Mouse (Mus musculus) layer of hippocampus, adult 9-10 months (tissue): ENCODE data around the gene Pheta2.
"Not testable (repeated sequence)": the region's sequence is repeated elsewhere in the genome, so short reads cannot be mapped to it uniquely, and the experiment has no call there.

Experiments
- DNase-seq: peaks from one replicate; pipeline ENCODE4 v3.0.0; 2022; ENCODE audit warnings: low spot score

Pheta2 gene

DNA sequence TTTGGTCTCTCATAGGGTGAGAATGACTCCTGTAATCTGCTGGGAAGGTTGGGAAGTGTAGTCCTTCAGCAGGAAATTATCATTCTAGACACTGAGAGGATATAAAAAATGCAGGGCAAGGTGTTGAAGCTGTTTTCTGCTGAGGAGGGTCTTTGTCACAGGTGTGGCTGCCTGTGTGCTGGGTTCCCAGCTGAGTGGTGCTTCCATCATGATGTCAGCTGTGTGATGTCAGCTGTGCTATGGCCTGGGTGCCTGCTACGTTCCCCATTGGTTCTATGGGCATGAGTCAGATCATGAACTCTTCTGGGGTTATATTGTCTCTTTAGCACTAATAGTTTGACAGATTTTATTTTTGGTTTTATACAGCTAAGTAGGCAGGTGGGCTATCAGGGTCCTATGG lies 30.1 kb downstream of the Pheta2 start:
- no peak for DNase-seq

DNA sequence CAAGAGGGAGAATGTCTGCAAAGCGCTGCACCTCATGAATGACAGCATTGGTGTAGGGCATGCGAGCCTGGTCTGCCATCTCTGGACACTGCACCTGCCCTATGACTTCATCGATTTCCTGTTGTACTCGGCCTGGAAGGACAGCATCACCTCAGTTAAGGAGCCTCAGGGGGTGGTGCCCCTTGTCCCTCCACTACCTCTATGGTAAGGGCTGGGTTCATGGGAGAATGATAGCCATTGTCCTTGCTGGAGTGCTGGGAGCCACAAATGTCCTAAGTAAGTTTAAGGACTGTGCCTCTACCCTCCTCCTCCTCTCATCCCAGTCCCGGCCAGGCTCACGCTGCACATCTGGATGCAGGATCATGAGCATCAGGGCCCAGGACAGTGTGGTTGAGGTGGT lies 33.7 kb downstream of the Pheta2 start:
- no peak for DNase-seq

DNA sequence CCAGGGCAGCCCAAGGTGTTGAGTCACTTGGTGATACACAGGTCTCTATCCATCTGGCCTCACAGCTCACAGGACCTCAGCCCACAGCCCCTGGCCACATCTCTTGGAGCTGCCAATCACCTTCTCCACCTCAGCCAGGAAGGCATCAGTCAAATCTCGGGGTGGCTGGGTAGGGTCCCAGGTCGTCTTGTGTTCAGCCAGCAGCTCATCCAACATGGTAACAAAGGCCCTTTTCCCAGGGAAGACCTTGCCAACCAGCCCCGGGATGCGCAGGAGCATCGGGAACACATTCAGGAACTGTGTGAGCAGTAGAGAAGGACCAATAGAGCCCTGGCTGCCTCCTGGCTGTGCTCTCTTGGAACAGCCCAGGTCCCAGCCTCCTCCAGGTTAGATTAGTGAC lies 34.2 kb downstream of the Pheta2 start:
- no peak for DNase-seq

DNA sequence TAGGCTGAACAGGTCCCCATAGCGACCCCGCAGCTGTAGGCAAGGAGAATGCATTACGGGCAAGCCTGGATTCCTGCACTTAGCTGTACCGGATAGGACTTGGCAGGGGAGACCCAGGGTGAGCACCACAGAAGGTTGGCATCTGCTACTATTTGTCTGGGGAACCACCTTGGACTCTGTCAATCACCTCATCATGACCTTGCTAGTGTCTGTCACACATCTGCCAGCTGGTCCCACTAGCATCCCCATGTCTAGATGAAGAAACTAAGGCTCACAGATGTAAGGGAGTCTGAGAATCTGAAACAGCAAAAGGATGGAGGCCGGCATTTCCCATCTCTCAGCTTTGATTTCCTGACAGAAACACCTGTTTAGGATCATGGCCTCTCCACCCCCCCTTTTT lies 35.7 kb downstream of the Pheta2 start:
- no peak for DNase-seq

DNA sequence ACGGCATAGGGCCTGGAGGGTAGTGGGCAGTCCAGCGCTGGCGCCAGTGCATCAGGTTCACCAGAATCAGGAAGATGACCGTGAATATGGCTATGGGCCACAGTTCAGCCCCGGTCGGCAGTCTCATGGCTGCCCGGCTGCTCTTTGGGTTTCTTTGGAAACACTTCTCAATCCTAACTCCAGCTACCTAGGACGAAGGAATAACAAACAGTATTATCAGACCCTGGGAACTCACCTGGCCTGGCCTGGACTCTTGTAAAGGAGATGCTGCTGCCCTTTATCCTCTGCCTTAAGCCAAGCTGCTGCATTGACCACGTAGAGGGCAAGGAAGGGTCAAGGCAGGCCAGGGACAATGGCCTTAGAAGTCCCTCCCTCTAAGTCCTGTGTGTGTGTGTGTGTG lies 37.1 kb downstream of the Pheta2 start:
- DNase-seq = no peak

DNA sequence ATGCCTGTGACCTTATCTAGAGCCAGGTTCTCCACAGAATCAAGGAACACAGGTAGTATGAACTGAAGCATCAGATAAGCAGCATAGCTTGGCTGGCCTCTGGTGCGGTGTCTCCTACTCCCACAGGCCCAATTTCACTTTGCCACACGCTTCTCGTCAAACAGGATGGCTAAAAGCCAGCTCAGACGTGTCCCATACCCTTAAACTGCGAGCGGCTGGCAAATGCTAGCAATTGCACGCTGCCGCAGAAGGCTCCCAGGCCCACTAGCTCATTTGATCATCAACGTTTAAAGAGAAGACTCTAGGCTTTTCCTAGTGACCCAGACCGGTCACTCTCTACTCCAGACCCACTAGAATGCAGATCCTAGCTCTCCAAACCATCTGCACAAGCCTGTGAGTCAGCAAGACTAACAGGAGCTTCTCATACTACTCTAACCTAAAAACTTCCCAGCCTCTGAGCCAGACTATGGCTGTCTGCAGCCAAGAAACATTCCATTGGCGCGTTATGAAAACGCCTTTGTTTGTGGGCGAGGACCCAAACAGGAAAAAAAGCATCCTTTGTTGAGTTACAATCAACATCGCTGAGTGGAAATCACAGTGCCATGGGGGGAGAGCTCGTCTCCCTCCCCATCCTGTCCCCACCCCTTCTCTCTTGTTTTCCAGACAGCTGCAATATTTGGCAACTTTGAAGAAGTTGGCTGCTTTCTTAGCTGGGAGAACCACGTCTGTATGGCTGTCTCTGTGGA lies 37.8 kb downstream of the Pheta2 start:
- DNase-seq = peak; percentile 63

DNA sequence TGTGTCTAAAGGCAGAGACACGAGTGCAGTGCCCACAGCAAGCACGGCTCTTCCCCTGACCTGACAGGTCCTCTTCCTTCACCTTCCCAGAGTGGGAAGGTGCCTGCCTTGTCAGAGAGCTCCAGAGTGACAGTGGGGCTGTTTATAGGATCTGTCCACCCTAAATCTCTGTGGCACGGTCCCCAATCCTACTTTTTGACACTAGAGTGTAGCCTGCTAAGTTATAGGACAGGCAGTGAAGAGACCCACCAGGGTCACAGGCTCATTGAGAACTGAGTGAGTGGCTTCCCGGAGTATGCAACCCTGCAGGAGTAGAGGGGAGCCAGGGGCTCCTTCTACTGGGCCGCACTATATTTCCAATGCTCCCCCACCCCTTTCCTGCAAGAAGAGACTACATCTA lies 39.0 kb downstream of the Pheta2 start:
- DNase-seq = no peak

DNA sequence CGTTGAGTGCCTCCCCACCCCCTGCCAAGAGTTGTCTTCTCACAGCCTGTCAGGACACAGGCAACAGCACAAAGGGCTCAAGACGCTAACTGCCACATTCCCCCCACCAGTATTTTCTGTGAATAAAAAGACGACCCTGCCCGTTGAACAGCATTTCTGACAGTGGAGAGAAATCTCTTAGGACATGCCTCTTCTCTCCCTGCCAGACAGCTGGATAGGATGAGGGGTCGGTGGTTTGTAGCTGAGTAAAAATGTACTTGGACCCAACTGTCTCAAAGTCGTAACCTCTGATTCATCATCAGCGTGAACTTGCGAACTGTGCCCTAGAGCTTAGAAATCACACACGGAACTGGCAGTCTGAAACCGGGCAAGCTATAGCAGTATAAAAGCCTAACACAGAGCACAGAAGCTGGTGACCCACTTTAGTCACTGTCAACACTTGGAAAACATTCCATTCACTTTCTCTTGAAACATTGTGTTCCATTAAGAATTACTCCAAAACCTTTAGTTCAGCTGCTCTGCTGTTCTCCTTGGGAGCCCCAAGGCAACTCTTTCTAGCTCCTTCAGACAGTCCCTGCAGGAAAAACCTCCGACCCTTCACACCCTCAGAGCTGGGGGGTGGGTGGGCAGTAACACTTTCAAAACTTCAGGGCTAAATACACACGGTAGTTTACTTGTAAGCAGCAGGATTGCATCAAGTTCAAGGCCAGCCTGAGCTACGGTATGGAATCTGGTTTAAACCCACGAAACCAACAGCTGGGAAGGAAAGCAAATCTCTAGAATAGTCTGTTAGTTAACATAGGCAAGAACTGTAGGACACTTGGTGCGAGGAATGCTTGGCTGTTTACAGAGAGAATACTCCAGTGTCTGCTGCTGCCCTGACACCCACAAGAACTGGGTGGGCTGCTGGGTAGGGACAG lies 39.8 kb downstream of the Pheta2 start:
- no peak for DNase-seq

DNA sequence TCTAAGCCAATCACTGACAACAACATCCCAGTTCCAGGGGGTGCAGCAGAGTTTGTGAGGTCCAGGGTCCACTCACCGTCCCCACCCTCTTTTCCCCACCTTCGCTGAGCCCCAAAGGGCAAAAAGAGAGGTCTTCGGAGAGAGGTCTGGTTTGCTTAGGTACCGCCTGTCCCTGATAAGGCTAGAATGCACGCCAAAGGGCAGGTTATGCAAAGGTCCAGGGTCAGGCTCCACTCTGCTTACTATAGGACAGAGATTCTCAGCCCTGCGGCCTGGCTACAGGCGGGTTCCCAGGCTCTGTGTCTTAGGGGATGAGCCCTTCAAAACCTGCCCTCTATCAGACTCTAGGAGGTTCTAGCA lies 40.7 kb downstream of the Pheta2 start:
- DNase-seq = no peak

DNA sequence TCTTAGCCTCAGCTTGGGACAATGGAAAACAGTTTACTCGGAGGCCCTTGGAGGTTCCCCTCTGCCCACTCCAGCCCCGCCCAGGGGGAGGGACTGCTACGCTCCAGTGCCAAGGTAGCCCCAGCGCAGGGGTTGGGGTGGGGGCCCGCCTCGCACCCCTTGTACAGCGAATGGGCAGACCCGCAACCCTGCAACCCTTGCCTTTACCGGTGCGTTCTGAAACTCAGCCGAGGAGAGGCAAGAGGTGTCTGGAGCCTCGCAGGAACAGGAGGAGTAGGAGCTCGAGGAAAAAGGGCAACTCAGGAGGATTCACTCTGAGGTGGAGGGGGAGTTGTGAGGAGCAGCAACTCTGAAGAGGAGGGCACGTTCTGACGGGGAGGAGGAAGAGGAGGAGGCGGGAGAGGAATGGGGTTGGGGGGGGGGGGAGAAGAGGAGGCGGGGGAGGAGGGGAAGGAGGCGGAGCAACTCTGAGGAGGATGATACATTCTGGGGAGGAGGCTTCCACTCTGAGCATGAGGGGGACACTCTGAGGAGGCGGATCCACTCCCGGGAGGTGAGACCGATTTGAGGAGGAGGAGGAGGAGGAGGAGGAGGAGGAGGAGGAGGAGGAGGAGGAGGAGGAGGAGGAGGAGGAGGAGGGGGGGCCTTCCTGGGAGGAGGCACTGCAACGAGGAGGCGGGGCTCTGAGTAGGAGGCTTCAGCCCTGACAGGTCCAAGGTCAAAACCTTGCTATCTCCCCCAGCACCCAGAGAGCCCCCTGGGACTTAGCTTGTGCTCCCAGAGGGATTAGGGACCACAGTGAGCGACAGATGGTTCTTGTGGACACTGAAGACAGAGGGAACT lies 41.4 kb downstream of the Pheta2 start, which contains the start of gene Cyp2d22:
Gene Cyp2d22, minus strand, starts transcription at position 390 of the 843 bp plus-strand sequence.
- no peak for DNase-seq

DNA sequence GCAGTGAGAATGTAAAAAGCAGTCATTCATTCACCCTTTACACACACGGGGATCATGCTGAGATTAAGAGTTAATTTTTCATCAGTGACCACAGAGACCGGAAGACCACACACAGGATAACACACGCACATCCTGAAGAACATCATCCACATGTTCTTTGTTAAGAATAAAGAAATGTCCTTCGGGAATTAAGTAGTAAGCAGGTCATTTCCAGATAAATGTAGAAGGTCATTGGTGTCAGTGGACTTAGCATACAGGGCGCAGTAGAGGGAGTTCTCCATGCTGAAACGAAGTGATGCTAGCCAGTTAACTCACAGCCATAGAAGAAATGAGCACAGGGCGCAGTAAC lies 41.9 kb downstream of the Pheta2 start:
- no peak for DNase-seq

DNA sequence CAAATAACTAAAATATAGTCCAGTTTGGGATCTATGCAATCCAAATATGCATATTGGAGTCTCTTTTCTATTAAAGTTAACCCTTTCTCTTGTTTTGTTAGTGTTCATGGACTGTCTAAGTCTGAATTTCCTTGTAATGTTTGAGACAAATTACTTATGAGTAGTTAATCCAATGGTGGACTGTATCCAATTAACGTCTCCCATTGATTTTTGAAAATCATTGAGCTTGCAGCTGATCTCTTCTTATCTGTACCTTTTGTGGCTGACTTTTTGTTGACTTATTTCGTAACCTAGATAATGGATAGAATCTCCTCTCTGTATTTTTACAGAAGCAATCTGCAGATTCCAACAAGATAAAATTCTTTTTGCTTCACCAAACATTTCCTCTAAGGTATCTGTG lies 43.7 kb downstream of the Pheta2 start:
- no peak for DNase-seq

DNA sequence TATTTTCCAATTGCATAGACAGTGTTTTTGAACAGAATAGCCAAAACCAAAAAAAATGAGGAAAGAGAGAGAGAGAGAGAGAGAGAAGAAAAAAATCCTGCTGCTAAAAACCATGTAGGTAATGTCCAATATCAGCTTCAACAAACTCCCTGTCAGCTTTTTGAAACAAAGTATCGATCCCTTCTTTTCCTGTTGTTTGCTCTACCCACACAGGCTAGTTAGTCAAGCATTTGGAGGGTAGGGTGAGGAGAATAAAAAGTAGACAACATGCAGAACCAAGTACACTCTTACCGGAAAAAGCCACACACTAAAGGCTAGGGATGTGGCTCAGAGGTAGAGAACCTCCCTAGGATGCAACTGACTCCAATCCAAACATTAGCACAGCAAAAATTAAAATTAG lies 47.0 kb downstream of the Pheta2 start:
- DNase-seq = no peak

DNA sequence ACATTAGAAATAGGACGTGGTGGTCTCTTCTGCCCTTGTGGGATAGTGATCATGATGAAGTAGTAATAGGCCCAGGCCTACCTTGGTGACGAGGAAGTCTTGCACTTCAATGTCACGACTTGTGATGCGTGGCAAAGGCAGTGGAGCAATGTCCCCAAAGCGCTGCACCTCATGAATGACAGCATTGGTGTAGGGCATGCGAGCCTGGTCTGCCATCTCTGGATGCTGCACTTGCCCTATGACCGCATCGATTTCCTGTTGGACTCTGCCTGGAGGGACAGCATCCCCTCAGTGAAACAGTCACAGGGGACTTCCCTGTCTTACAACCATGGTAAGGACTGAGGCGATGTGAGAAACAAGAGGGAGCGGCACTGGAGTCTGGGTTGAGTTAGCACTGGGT lies 51.2 kb downstream of the Pheta2 start:
- DNase-seq = not testable (repeated sequence)

DNA sequence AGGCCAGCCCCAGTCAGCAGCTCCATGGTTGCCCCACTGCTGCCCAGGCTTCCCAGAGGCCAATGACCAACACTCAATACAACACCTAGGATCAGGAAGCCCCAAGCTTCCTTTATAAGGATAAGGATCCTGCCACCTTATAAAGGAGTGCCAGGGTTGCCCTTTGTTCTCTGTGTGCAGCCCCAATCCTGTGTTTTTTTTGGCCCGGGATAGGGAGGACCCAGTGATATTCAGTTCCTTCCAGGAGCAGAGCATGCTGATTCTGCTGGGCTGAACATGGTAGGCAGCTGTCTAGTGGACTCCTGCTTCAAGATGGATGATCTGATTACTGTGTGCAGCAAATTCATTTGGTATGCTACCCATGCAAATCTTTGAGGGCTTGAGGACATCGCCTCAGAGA lies 55.2 kb downstream of the Pheta2 start, which contains the start of gene Cyp2d11:
Gene Cyp2d11, minus strand, starts transcription at position 101 of the 400 bp plus-strand sequence.
- DNase-seq = not testable (repeated sequence)
